Mouse (Mus musculus): ENCODE results near the gene Fam118a.
A peak's percentile ranks its signal among the peaks of the same experiment; 100 is the strongest.
"Not testable (repeated sequence)": the region's sequence is repeated elsewhere in the genome, so short reads cannot be mapped to it uniquely, and the experiment has no call there.

Fam118a gene

DNA sequence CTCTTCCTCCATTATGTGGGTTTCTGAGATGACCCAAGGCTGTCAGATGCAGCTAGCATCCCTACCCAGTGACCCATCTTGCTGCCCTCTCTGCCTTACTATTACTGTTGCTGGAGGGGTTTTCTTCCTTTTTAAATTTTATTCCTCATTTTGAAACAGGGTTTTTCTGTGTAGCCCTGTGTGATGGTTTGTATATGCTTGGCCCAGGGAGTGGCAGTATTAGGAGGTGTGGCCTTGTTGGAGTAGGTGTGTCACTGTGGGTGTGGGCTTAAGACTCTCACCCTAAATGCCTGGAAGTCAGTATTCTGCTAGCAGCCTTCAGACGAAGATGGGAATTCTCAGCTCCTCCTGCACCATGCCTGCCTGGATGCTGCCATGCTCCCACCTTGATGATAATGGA, at the start of gene Fam118a:
TSS of gene Fam118a (plus strand) at position 301 of the 400 bp plus-strand sequence.
- not testable (repeated sequence) for DNase-seq (ENCODE audit: low spot score)

DNA sequence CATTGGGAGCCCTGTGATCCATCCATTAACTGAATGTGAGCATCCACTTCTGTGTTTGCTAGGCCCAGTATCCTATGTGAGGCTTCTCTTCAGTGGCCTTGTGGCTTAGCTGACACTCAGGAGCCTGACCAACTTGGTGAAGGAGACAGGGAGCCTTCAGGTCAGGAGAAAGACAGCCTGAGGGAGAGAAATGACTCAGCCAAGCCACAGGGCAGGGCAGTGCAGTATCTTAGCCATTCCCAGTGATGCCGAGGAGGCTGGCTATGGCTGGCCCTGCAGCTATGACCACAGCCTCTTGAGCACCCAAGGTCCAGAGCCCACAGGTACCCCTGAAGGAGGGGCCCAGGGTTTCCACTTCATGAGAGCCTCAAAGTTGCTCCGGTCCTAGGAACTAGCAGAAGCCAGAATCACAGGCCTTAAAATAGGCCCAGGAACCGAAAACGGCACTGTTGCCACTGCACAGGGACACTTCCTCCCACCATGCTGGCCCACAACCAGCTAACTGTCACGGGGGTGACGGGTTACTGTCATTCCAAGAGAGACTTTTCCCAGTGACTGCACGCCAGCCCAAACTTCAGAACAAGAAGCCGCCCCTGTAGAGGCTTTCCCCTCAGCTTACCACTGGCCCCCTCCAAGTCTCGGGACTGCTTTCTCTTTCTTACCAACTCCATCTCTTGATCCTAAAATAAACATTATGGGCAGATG, 47.0 kb upstream of the Fam118a start:
- DNase-seq (ENCODE audit: low spot score), result no peak

DNA sequence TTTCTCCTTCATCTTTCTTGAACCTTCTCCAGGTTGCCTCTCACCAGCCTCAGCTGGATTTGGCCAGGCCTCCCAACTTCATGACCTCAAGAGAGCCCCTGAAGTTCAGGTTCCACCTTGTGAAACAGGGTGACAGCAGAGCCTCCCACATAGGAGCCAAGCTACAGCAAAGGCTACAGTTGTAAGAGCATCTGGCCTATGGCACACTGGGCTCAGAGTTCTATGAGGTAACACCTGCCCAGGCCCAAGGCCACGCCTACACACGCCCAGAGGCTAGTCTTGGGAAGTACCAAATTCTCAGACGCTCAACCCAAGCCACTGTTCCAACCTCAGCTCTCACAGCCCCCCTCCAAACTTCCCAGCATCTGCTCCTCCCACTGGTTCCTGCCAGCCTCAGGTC, 45.9 kb upstream of the Fam118a start:
- DNase-seq (ENCODE audit: low spot score), result no peak

DNA sequence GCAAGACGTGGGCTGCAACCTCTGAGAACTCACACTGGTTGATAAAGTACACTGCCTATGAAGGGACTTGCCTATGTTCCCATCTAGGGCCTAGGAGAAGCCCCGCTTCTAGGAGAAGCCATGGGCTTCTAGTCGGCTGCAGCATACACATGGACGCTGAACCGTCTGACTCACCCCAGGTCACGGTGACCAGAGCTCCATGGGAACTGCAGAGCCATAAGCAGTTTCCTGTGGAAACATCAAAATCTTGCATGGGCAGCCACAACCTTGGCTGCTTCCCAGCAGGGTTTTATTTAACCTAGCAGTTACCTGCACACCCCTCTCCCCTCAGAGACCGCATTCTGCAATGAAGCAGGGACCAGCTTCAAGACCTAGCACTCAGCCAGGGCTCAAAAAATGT, 45.0 kb upstream of the Fam118a start:
- no peak for DNase-seq (ENCODE audit: low spot score)

DNA sequence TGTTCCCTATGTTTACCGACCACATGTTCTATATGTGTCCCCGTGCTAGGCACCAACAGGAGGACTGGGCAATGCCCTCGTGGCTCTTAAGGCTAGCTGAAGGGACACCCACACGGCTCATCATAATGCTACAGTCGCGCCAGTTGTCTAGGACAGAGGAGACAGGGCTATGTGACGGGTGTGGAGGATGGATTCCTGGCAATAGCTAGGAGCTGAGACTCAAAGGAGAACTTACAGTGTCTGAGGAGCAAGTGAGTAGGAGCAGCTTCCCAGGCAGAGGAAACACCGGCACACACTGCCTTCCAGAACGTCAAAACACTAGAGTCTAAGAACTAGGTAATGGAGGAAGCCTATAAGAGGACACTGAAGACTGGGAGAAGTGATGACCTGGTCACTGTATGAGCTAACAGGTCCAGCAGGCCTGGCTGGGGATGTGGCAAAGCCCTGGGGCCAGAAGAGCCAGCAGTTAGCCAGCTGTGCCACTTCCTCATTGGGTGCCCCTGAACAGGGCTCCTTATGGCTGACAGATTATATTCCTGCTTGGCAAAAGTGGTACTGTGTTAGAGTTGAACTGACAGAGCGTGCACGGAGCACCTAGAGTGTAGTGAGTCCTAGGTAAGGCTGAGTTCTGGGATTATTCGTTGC, 43.1 kb upstream of the Fam118a start:
- no peak for DNase-seq (ENCODE audit: low spot score)

DNA sequence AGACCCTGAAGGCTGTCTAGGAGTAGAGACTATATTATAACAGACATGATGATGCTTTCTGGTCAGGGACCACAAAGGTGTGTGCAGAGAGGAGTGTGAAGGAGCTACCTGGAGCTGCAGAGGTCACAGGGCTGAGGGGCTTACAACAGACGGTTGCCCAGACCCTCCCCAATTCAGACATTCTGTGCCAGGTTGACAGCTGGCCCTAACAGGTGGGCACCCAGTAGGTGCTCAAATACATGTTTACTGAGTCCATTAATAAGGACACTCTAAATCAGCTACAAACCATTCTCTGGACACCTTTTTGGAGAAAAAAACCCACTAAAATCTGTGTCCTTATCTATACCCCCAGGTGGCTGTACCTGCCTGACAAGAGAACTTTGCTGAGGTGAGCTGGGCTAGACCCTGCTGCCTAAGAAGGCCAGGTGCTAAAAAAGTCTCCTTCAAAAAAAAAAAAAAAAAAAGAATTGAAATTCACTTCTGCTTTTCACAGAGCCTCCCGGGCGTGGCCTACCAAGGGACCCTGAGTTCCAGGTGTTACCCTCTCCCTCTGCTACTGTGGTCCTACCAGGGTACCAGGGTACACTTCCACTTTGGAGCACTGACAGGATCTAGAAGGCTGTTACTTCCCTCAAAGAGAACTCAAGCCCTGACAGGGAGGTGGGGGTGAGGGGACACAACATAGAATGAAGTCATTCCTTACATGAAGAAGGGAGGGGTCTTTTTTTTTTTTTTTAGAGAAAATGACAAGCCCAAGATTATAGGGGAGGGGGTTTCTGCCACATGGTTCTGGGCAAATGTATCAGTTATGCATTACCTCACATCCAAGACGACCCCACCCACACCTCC, 42.4 kb upstream of the Fam118a start:
- DNase-seq (ENCODE audit: low spot score), result no peak

DNA sequence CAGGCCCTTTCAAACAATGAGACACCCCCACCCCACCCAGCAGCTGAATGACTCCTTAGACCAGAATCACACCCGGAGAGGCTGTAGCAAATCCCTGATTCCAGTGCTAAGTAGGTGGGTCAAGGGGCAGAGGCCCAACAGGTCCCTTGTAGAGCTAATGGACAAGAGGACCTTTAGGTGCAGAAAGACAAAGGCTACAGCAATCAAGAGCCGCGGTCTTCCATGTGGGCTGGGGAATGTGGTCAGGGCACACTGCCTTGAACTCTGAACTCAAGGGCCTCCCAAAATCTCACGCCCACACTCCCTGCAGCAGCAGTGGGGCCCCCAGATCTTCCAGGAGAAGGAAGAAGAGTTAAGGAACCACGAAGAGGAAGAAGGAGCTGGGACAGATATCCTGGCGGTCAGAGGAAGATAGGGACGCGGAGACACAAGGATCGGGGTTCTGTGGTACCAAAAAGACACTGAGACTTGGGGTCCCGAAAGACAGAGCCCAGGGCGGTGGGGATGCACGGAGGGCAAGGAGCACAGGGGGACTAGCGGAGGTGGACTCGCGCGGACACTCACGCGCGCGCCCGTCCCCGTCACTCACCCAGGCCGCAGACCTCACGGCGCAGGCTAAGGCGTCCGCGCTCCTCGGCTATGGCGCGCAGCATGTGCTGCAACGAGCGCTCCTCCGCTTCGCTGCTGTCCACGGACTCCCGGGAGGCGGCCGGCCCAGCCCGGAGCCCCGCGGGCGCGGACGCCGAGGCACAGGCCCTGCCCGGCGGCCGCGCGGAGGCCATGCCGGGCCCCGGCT, 41.5 kb upstream of the Fam118a start:
- peak; percentile 55 for DNase-seq (ENCODE audit: low spot score)

DNA sequence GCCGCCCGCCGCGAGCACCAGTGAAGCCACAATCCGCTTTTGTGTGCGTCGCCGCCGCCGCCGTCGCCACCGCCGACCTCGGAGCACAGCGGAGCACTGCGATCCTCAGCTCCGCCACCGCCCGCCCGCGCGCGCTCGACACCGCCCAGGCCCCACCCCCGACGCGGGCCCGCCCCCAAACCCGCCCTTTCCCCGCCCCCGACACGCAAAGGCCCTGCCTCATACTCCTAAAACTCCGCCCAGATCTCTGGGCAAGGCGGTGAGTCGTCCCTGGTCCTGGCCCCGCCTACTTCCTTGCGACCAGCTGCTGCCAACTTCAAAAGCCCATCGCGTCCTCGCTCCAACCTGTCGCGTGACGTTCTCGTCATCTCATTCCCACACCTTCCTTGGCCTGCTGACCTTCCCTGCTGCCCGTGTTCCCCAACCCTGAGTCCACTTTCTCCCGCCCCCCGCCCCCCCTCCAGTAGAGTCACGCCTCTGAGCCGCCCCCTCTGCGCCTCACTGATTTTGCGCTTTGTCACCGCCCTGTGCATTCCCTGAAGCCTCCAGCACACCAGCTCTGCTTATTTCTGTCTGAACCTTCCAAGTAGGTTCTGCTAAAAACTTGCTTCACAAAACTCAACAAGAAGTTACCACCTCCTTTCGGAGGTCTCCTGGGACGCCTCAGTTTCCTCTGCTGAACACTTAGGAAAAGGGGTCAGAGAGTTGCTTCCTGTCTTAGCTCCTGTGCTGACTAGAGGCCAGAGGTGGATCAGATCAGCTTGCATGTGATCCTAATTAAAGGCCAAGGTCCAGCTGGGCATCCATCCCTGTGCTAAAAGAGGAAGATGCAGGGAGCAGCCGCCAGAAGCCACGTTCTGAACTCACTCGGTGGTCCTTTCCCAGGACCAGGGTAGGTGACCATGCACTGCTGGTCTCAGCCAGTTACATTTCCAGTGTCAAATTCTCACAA, 40.6 kb upstream of the Fam118a start, which contains the start of gene 5031439G07Rik:
TSS of gene 5031439G07Rik (minus strand) at position 678 of the 952 bp plus-strand sequence.
- DNase-seq (ENCODE audit: low spot score), result peak; percentile 96

DNA sequence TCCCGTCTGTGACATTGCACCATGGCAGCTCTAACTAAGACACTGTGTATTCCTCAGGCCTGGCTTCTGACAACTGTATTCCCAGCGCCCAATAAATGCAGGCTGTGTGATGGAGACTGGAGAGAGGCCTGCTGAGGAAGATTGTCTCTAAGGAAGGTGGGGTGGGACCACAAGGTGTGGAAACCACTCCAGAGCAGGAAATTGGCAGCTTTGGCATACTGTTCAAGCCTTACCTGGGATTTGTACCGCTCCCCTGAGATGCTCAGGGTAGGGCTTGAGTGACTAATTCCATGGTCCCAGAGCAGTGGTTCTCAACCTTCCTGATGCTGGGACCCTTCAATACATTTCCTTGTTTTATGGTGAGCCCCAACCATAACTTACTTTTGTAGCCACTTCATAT, 39.6 kb upstream of the Fam118a start:
- no peak for DNase-seq (ENCODE audit: low spot score)

DNA sequence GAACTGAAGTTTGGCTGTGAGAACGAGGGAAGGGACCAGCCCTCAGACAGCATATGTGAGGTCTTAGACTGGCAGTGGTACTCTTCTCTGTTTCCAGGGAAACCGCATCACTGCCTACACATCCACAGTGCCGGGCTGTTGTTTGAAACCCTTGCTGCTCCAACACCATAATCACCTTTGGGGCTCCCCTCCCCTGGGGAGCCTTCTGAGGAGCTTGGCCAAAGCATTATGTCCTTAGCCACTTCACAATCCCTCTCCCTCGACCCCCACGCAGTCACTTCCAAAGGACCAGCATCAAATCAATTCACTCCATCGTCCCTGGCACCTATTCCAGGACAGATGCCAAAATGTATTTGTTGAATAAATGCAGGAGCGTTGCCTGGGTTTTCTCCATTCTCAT, 39.0 kb upstream of the Fam118a start:
- no peak for DNase-seq (ENCODE audit: low spot score)

DNA sequence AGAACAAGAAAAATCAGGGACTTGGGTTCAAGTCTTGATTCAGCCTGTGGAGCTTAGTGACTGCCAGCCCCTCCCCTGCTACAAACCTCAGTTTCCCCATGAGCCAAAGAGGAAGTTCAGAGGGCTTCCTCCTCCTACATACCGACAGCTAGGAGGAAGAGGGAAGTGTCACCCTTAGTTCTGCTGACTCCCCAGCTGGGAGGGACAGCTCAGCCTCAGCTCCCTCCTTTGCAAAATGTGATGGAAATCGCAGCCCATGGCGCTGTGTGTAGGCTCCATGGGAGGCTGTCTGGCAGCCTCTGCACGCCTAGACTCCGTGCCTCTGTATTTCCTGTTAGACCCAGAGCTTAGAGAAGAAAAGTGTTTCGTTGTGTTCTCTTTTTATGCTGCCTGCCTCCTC, 34.2 kb upstream of the Fam118a start:
- DNase-seq (ENCODE audit: low spot score), result no peak

DNA sequence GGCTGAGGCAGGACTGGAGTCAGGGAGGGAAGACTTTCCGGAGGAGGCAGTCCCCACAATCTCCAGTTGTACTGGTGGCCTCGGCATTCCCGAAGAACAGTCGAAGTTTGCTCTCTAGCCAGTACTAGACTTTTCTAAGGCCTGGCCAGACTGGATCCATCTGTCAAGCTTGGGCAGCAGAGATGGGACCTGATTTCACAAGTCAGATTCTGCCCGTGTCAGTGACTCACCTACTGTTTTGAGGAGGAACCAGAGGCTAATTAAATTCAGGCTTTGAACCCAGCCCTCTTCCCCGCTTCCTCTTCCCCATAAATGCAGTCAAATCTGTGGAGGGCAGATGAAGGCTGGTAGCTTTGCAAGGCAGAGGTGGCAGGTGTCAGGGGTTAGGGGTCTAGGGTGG, 33.7 kb upstream of the Fam118a start:
- no peak for DNase-seq (ENCODE audit: low spot score)

DNA sequence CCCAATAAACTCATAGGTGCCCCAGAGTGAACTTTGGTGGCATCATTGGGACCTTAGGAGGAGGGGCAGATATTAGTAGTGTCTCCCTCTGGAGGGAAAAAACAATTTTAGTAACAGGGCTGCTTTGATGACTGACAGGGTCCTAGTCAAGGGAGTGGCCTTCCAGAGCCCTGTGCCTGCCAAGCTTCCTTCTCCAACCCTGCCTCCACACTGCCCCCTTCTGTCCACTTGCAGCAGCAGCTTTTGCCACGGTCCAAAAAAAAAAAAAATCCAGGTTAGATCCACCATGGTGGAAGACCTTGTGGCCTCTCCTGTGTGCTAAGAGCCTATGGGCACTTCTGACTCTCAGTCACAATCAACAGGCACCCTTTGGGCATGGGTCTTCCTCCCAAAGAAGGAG, 32.8 kb upstream of the Fam118a start:
- peak; percentile 79 for DNase-seq (ENCODE audit: low spot score)

DNA sequence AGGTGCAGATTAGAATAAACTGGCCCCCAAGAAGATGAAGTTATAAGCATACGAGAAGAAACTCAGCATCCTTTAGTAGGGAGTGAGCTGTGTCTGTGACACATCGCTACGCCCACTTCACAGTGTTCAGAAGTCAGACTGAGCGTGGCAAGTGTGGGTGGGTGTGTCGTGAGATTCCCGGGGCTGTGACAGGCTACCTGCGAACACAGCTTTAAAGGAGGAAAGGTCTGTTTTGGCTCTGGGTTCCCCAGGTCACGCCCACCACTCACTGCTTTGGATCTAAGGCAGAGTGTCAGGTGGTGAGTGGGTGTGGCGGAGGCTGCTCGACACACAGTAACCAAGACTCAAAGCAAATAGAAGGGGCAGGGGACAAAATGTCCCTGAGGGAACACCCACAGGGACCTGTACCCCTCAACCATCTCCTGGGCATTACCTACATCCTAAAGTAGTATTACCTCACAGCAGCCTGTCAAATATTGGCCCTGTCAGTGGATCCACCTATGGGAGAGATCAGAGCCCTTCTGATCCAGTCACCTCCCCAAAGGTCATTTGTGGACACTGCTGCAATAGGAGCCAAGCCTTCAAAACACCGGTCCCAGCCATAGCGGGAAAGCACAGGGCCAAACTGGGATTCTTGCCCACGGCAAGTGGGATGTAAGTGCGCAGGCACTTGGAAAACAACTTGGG, 30.8 kb upstream of the Fam118a start:
- no peak for DNase-seq (ENCODE audit: low spot score)

DNA sequence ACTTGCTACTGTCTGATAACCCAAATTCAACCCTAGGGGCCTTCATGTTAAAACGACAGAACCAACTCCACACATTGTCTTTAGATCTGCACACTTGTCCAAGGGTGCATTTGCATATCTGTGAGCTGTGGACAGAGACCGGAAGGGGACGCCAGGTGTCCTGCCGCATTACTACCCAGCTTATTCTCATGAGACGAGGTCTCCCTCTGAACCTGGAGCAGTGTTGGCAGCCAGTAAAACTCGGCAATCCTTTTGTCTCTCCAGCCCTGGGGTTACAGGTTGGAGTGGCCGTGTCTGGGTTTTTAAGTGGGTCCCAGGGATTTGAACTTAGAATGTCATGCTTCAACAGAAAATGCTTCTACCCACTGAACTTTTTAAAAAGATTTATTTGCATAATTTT, 28.8 kb upstream of the Fam118a start:
- no peak for DNase-seq (ENCODE audit: low spot score)

DNA sequence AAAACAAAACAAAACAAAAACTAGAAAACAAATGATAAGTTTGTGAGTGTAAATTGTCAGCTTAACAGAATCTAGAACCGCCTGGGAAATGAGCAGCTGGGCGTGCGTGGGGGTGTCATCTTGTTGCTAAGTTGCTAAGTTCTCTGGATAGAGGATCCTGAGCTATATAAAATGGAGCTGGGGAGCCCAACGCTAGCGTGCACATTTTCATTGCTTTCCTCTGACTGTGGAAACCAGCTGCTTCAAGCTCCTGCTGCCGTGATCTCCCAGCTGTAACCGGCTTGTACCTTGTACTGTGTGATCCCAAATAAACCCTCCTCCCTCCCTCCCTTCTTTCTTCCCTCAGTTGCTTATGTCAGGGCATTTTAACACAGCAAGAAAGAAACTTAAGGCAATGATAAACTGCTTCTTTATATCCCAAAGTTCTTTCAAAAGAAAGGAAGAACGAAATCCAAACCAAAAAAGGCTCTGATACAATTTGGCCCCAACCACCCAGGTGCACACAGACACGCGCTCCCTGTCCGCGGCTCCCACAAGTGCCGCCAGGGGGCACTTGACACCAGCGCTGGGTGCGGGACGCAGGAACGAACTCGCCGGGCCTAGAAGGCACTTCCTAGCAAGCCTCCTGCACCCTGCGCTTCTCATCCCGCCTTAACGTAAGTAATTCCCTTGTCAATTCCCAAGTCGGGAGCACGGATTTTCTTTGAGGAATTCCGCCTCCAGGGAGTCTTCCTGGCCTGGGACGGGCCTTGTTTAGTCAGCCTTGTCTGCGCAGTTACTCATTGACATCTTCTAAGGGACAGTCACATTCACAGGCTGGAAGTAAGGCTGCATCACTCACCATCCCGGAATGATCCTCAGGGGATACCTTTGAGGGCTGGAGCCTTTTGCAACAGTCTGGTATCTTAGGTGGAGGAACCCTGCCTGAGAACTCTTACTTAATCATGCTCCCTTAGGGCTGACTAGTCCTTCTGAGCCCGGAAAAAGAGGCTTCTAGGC, 27.5 kb upstream of the Fam118a start:
- peak; percentile 81 for DNase-seq (ENCODE audit: low spot score)

DNA sequence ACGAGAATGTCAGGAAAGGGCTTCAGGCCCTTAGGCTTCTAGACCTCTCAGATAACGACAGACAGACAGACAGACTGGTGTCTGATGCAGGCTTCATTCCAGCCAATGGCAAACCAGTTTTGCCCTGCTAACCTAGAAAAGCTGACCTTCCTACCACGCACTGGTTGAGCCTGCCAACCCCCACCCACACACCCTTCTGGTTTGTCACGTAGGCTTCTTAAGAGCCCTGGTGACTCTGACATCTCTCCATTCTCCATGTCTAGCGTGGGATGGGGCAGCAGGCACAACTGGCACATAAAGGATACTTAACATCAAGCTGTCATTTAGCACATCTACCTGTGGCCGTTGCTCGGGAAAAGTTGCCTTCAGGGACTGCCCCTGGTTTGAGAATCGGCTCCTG, 19.1 kb upstream of the Fam118a start:
- no peak for DNase-seq (ENCODE audit: low spot score)

DNA sequence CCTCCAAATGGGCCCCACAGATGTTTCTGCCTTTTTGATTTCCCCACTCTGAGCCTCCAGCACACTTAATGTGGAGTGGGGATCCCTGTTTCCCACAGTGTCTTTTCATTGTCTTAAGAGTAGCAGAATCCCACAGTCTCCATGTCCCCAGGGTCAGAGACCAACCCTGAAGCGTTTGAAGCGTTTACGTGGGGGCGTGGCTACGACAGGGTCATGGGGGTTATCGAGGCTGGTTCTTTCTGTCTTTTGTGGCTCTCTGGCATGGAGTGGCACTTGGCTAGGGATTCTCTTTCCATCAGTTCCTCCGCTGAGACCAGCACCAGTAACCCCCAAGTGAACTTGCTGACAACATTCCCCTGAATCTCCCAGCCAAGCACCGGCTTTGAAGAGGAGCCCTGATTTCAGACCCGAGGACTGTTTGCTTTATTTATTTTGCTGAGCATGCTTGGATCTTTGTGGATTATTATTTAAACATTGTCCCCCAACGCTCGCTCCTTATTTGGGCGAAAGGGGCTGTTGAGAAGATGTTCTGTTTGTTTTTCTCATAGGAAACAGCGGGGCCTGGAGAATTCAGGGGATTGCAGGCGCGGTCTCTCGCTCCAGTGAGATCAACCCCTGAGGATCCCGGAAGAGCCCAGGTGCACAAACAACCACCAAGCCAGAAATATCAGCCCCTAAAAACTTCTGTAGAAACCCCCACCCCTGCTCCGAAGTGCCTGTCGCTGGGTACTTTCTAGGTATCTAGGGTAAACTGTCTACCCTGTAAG, 16.7 kb upstream of the Fam118a start:
- no peak for DNase-seq (ENCODE audit: low spot score)
